Mouse (Mus musculus) kidney, adult 18-20 months (tissue): ENCODE results near the gene Ghsr.

Source experiments
- DNase-seq: peaks from one replicate; pipeline ENCODE4 v3.0.0; 2021

Gene Ghsr

GRCm38 (mm10) chr3:27413566-27413965 lies 42.4 kb downstream of the Ghsr start:
- DNase-seq = no peak

GRCm38 (mm10) chr3:27416786-27417185 lies 45.6 kb downstream of the Ghsr start:
- DNase-seq = no peak

- no peak for DNase-seq
These were observed 47.5 kb downstream of the Ghsr start for GRCm38 (mm10) chr3:27418602-27419001.

GRCm38 (mm10) chr3:27421980-27422379 lies 50.8 kb downstream of the Ghsr start:
- no peak for DNase-seq

- no peak for DNase-seq
These were observed 51.4 kb downstream of the Ghsr start for GRCm38 (mm10) chr3:27422521-27422920.

- no peak for DNase-seq
These were observed 53.0 kb downstream of the Ghsr start for GRCm38 (mm10) chr3:27424049-27424667.

GRCm38 (mm10) chr3:27427406-27427805 lies 56.3 kb downstream of the Ghsr start:
- DNase-seq = no peak
